Mouse (Mus musculus): ENCODE measurements at regions not wholly inside any gene's neighbourhood (a gene's known extent, or its start where the extent isn't known, plus 50 kb on each side); places are given as distances from the start of the nearest gene placed in this dataset.
A peak's percentile ranks its signal among the peaks of the same experiment; 100 is the strongest.

DNA sequence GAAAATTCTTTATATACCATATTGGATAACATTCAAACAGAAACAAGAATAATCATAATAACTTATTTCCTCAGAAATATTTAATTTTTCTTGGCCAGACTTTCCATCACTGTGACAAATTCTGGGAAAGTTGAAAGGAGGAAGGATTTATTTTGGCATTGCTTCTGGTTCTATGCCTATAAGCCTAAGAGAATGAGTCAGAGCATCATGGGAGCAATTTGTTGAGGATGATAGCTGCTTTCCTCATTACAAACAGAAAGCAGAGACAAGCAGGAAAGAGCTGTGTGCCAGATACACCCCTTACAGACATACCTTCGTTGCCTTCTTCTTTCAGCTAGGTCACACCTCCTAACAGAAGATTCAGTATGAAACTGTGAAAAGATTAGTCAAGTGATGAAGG lies 115.3 kb downstream of the Rgs21 start:
- Histone ChIP-seq H3K36me3 (ENCODE audit: control insufficient read depth, insufficient read depth, low read length) (no peaks in the 10 kb centered on the region), H3K27me3 (ENCODE audit: control insufficient read depth, insufficient read depth, low read length) (no peaks in the 10 kb centered on the region), H3K27ac (ENCODE audit: insufficient read depth, low read depth, low read length) (no peak overlapping the region), H3K4me3 (ENCODE audit: low read depth, low read length) (no peak overlapping the region), H3K4me1 (ENCODE audit: control insufficient read depth, insufficient read depth, insufficient read length, low read length) (no peaks in the 10 kb centered on the region)
- WGBS = 35% methylated on average over 1 of the region's 1 CpGs
- TF ChIP-seq POLR2A (IDR thresholded peaks at IDR 0.05; ENCODE audit: low read depth, low read length) (no peak), CTCF (IDR thresholded peaks at IDR 0.05; ENCODE audit: extremely low read depth, insufficient read length, insufficient replicate concordance, low read depth, low read length) (no peak)

GRCm38 (mm10) chr1:144451731-144452130 lies 115.7 kb downstream of the Rgs21 start:
- Histone ChIP-seq H3K4me3 (ENCODE audit: low read depth, low read length) (no peak overlapping the region), H3K27me3 (ENCODE audit: control insufficient read depth, insufficient read depth, low read length) (no peaks in the 10 kb centered on the region), H3K27ac (ENCODE audit: insufficient read depth, low read depth, low read length) (no peak overlapping the region), H3K4me1 (ENCODE audit: control insufficient read depth, insufficient read depth, insufficient read length, low read length) (no peaks in the 10 kb centered on the region), H3K36me3 (ENCODE audit: control insufficient read depth, insufficient read depth, low read length) (no peaks in the 10 kb centered on the region)
- 39% methylated on average over 1 of the region's 1 CpGs for WGBS
- TF ChIP-seq POLR2A (IDR thresholded peaks at IDR 0.05; ENCODE audit: low read depth, low read length) (no peak), CTCF (IDR thresholded peaks at IDR 0.05; ENCODE audit: extremely low read depth, insufficient read length, insufficient replicate concordance, low read depth, low read length) (no peak)

GRCm38 (mm10) chr1:144436617-144437016 lies 130.8 kb downstream of the Rgs21 start:
- Histone ChIP-seq H3K27me3 (ENCODE audit: control insufficient read depth, insufficient read depth, low read length) (no peaks in the 10 kb centered on the region), H3K4me3 (ENCODE audit: low read depth, low read length) (no peak overlapping the region), H3K27ac (ENCODE audit: insufficient read depth, low read depth, low read length) (no peak overlapping the region), H3K4me1 (ENCODE audit: control insufficient read depth, insufficient read depth, insufficient read length, low read length) (no peaks in the 10 kb centered on the region), H3K36me3 (ENCODE audit: control insufficient read depth, insufficient read depth, low read length) (no peaks in the 10 kb centered on the region)
- no peak for TF ChIP-seq CTCF (IDR thresholded peaks at IDR 0.05; ENCODE audit: extremely low read depth, insufficient read length, insufficient replicate concordance, low read depth, low read length)
- TF ChIP-seq POLR2A (IDR thresholded peaks at IDR 0.05; ENCODE audit: low read depth, low read length) = no peak
- WGBS = 67% methylated on average over 2 of the region's 2 CpGs

DNA sequence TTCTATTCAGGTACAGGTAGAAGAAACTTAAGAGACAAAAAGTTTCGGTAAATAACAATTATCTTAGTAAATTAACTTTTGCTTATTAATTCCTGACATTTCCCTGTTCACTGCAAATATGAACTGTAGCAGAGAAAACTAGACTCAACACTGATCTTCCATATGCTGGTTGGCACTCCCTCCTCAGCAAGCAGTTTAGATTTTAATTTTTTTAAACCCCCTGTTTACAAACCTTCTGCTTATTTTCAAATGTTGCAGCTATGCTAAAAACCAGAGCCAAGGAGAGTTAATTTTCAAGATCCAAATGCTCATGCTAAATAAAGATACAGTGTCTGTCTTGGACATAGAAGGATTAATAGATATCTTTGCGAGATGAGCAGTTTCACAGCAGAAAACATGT lies 134.7 kb downstream of the Rgs21 start:
- WGBS = 77% methylated on average over 2 of the region's 2 CpGs
- TF ChIP-seq POLR2A (IDR thresholded peaks at IDR 0.05; ENCODE audit: low read depth, low read length) (no peak), CTCF (IDR thresholded peaks at IDR 0.05; ENCODE audit: extremely low read depth, insufficient read length, insufficient replicate concordance, low read depth, low read length) (no peak)
- no peaks in the 10 kb centered on the region for H3K36me3 ChIP-seq (ENCODE audit: control insufficient read depth, insufficient read depth, low read length)
- no peaks in the 10 kb centered on the region for H3K27me3 ChIP-seq (ENCODE audit: control insufficient read depth, insufficient read depth, low read length)
- no peak overlapping the region for H3K27ac ChIP-seq (ENCODE audit: insufficient read depth, low read depth, low read length)
- no peaks in the 10 kb centered on the region for H3K4me1 ChIP-seq (ENCODE audit: control insufficient read depth, insufficient read depth, insufficient read length, low read length)
- no peak overlapping the region for H3K4me3 ChIP-seq (ENCODE audit: low read depth, low read length)

DNA sequence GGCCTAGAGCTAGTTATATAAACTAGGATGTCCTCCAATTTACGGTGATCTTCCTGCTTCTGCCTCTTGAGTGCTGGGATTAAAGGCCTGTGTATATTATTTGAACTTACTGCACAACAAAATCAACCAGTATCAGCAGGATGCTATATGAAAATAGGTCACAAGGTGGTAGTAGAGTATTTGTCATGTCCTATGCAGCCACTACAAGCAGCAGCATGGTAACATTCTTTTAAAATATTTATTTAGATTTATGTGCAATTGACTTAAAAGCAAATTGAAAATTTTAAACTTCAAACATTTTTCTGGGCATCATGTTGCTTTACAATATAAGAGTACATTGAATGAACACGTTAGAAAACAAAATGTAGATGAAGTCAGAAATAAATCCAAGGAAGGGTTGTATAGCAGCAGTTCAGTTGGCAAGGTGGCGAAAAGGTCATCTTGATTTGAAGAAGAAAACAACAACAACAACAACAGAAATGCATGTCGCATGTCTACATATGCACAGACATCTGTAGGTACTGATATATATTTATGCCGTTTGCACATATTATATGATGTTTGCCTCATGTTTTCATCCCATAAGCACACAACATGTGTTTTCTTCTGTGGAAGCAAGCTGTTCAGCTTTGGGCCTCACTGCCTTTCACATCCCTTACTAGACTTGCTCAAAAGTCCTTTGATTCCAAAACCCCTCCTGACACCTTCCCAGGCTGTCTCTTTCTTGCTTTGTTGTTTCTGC lies 135.8 kb downstream of the Rgs21 start:
- Histone ChIP-seq H3K4me1 (ENCODE audit: control insufficient read depth, insufficient read depth, insufficient read length, low read length) (no peaks in the 10 kb centered on the region), H3K27me3 (ENCODE audit: control insufficient read depth, insufficient read depth, low read length) (no peaks in the 10 kb centered on the region), H3K4me3 (ENCODE audit: low read depth, low read length) (no peak overlapping the region), H3K27ac (ENCODE audit: insufficient read depth, low read depth, low read length) (no peak overlapping the region), H3K36me3 (ENCODE audit: control insufficient read depth, insufficient read depth, low read length) (no peaks in the 10 kb centered on the region)
- 74% methylated on average over 5 of the region's 5 CpGs for WGBS
- TF ChIP-seq CTCF (IDR thresholded peaks at IDR 0.05; ENCODE audit: extremely low read depth, insufficient read length, insufficient replicate concordance, low read depth, low read length) (no peak), POLR2A (IDR thresholded peaks at IDR 0.05; ENCODE audit: low read depth, low read length) (no peak)

DNA sequence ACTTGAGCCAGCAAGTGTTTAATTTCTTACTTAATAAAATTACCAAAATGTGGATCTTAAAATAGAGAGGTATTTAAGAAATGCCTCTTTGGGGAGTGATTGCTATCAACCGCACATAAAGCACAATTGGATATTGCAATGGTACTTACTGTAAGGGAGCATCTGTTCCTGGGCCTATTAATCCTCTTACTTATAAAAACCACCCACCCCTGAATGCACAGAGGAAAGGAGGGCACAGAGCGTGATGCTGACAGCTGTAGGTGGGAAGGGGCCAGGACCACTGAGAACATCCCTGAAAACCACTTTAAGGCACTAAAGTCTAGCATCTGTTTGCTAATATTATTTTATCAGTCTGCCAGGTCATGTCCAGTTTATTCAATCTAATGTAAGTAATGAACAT lies 146.1 kb downstream of the Rgs21 start:
- 72% methylated on average over 2 of the region's 2 CpGs for WGBS
- no peaks in the 10 kb centered on the region for H3K36me3 ChIP-seq (ENCODE audit: control insufficient read depth, insufficient read depth, low read length)

GRCm38 (mm10) chr1:144406387-144407383 lies 157.6 kb upstream of the Rgs1 start:
- WGBS = 31% methylated on average over 15 of the region's 15 CpGs
- Histone ChIP-seq H3K27ac (ENCODE audit: insufficient read depth, low read depth, low read length) (no peak overlapping the region), H3K36me3 (ENCODE audit: control insufficient read depth, insufficient read depth, low read length) (no peaks in the 10 kb centered on the region), H3K4me1 (ENCODE audit: control insufficient read depth, insufficient read depth, insufficient read length, low read length) (no peaks in the 10 kb centered on the region), H3K4me3 (ENCODE audit: low read depth, low read length) (no peak overlapping the region), H3K27me3 (ENCODE audit: control insufficient read depth, insufficient read depth, low read length) (no peaks in the 10 kb centered on the region)
- TF ChIP-seq CTCF (IDR thresholded peaks at IDR 0.05; ENCODE audit: extremely low read depth, insufficient read length, insufficient replicate concordance, low read depth, low read length) (peak; percentile 77; the same call in 1 of the 2 replicates), POLR2A (IDR thresholded peaks at IDR 0.05; ENCODE audit: low read depth, low read length) (no peak)

More for the DNA sequence above, 146.1 kb downstream of the Rgs21 start:
- H3K27ac ChIP-seq (ENCODE audit: insufficient read depth, low read depth, low read length) = no peak overlapping the region
- no peaks in the 10 kb centered on the region for H3K27me3 ChIP-seq (ENCODE audit: control insufficient read depth, insufficient read depth, low read length)
- TF ChIP-seq POLR2A (IDR thresholded peaks at IDR 0.05; ENCODE audit: low read depth, low read length) (no peak), CTCF (IDR thresholded peaks at IDR 0.05; ENCODE audit: extremely low read depth, insufficient read length, insufficient replicate concordance, low read depth, low read length) (no peak)
- no peak overlapping the region for H3K4me3 ChIP-seq (ENCODE audit: low read depth, low read length)
- H3K4me1 ChIP-seq (ENCODE audit: control insufficient read depth, insufficient read depth, insufficient read length, low read length) = no peaks in the 10 kb centered on the region
